Mouse (Mus musculus) heart, postnatal 0 days (tissue): ENCODE measurements around the gene Mrps15.

Experiments
- CTCF ChIP-seq: IDR thresholded peaks from 2 replicates; pipeline ENCODE4 v1.5.1; 2016; ENCODE audit warnings: antibody characterized with exemption, control low read depth, low read depth
- EP300 ChIP-seq: IDR thresholded peaks from 2 replicates; pipeline ENCODE4 v1.6.1; 2016; ENCODE audit warnings: antibody characterized with exemption, low read depth

- TF ChIP-seq CTCF = no peak
- TF ChIP-seq EP300 = no peak
These were observed 36.3 kb downstream of the Mrps15 start for GRCm38 (mm10) chr4:126083021-126083420.
